Mouse (Mus musculus): ENCODE measurements at regions not wholly inside any gene's neighbourhood (a gene's known extent, or its start where the extent isn't known, plus 50 kb on each side); places are given as distances from the start of the nearest gene placed in this dataset.

GRCm38 (mm10) chr1:67640353-67640752 lies 517.5 kb downstream of the Cps1 start:
- intact Hi-C loops (cut with DNase I) = loop anchor here (2.0 kb wide), 1 partner anchor 1498 kb away; no protein-coding TSS in a partner anchor
- no peak for DNase-seq

GRCm38 (mm10) chr1:67640766-67641165 lies 517.9 kb downstream of the Cps1 start:
- intact Hi-C loops (cut with DNase I) = loop anchor here (2.0 kb wide), 1 partner anchor 1498 kb away; no protein-coding TSS in a partner anchor
- no peak for DNase-seq

- intact Hi-C loops (cut with DNase I) = no loop called here
- DNase-seq = no peak
Measured at GRCm38 (mm10) chr1:67643627-67644026, 520.8 kb downstream of the Cps1 start.
